Mouse (Mus musculus): Measurements from ENCODE around the gene Fgf11.

DNA sequence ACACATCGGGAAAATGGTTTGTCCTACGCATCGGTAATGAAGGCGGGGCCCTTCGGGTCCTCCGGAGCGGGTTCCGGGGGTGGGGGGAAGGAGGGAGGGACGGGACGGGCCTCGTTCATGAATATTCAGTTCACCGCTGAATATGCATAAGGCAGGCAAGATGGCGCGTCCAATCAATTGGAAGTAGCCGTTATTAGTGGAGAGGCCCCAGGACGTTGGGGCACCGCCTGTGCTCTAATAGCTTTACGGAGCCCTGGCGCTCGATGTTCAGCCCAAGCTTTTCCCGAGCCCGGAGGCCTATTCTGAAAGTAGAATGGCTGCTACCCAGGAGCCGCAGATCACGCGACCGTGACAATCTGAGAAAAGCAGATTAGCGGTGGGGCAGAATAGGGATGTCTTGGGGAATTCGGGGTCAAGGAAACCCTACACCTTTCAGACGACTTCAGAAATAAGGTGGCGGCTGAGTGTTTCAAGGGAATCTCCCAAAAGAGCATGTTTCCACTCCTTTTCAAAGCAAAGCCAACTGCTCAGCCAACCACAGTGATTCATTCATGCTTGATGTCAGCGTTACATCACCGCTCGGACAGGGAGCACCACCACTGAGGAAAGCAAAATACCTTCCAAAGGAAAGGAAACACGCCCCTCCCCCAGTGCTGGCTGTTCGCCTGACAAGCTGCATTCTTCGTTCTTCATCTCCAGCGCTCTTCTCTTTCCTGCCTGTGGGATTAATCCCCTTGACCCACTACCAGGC, 42.5 kb downstream of the Fgf11 start:
- no peak for TF ChIP-seq CTCF (IDR thresholded peaks at IDR 0.05; ENCODE audit: low read depth)
- TF ChIP-seq EP300 (IDR thresholded peaks at IDR 0.05; ENCODE audit: low read depth): no peak; the same call in 1 of the 2 replicates
